Mouse (Mus musculus) NIH3T3 (cell line): ENCODE measurements at regions not wholly inside any gene's neighbourhood (a gene's known extent, or its start where the extent isn't known, plus 50 kb on each side); places are given as distances from the start of the nearest gene placed in this dataset.

Experiments
- DNase-seq: peaks from one replicate; pipeline ENCODE4 v3.0.0-alpha.2; 2012; ENCODE audit warnings: low read depth

DNA sequence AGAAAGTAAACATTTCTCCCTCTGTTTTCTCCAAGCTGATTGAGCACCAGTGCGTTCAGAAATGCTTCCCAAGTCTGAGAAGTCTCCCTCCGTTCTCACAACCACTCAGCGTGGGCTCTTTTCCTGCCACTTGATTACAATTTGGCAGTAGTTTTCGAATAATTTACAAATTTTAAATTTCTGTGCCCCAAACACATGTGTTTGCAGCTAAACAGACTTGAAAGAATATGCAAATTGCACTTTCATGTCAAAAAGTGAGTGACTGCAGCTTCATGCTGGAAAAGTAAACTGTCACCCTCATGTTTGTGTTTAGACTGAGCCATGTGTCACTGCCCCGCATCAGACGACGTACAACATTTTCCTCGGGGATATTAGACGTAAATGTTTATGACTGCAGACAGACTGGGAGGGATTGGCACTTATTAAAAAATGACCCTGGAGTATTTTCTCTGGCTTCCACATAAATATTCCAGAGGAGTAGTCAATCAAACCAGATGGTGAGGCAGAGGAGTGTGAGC lies 70.6 kb upstream of the Six2 start:
- no peak for DNase-seq

DNA sequence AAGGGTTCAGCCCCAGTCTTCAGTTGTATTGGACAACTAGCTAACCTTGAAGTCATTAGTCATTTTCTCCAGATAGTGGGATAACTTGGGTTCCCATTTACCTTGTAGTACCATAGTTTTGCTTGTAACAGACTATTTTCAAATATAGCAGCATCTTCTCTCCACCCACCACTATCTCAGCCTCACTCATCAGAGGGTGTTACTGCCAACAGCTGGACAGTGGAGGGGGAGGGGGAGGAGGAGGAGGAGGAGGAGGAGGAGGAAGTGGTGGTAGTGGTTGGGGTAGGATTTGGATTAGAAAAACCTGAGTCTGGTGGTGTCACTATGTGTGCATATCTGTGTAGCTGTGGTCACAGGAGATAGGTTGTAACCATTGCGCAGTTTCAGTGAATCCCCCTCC lies 69.6 kb upstream of the Six2 start:
- no peak for DNase-seq

DNA sequence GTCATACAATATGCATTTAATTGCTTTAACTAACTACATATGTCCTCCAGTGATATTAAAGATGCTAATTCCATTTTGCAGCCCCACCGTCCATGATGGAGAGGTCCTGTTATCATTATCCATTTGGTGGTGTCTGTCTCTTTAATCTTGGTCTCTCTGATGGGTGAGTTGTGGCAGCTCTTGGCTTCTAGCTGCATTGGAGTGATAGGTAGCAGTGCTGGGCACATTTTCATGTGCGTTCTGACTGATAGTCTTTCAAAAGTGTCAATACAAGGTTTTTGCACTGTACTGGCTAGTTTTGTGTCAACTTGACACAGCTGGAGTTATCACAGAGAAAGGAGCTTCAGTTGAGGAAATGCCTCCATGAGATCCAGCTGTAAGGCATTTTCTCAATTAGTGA lies 67.5 kb upstream of the Six2 start:
- DNase-seq = no peak

DNA sequence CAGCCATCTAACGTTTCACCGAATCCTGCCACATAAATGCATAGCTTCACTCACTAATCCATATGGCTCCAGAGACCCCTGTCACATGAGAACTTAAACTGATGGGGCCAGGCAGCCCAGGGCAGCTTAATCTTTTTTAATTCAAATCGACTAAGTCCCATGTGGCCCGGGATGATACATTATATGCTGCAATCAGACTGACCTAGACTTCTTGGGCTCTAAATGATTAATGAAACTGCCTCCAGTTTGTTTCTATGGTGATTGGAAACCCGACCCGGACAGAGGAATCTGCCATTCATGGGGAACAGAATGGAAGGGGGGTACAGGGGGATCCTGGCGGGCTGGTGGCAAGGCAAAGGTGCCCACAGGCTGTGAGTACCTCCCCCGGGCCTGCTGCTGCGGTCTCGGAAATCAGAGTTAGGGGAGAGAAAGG lies 60.6 kb upstream of the Six2 start:
- no peak for DNase-seq

DNA sequence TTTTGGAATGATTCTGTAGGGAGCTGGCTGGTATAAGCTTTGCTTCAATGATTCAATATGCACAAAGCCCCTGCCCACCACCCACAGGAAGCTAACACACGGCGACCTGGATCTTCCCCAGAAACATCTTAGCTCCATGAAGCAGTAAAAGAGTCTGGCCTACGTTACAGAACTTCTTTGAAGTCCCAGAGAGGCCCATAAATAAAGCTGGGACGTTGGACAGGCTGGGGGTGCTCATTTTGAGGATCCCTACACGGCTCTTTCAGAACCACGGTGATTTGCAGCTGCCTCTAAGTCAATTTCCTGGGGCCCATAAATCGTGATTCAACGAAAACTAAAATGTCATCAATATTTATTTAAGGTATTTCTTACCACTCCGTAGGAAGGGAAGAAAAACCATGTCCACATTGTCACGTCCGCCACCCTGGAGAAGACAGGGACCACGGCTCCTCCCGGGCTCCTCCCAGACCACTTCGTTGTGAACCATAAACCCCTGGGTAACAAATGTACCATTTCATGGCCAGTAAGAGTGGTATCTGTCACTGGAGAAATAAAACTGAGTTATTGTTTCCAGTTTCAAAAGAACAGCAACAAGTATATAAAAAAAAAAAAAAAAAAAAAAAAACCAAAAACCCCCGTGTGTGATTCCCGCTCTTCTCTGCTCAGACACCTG lies 60.0 kb upstream of the Six2 start:
- DNase-seq = no peak
